Mouse (Mus musculus) CH12.LX (cell line): ENCODE measurements at regions not wholly inside any gene's neighbourhood (a gene's known extent, or its start where the extent isn't known, plus 50 kb on each side); places are given as distances from the start of the nearest gene placed in this dataset.

Experiments
- CHD1 ChIP-seq: IDR thresholded peaks from 2 replicates; pipeline ENCODE4 v1.6.1; 2012; ENCODE audit warnings: low read depth, low read length, improper control_type of control experiment, inconsistent platforms
- CTCF ChIP-seq, 2 experiments: IDR thresholded peaks in 1 of 2; conservative IDR thresholded peaks in 1 of 2; 2 replicates each; pipeline ENCODE4 v1.5.1; 2011 to 2012; ENCODE audit warnings: low read depth in 2 of 2, low read length in 2 of 2, improper control_type of control experiment in 1 of 2, inconsistent platforms in 1 of 2, mild to moderate bottlenecking in 1 of 2, moderate library complexity in 1 of 2
- HCFC1 ChIP-seq: IDR thresholded peaks from 2 replicates; pipeline ENCODE4 v1.6.1; 2012; ENCODE audit warnings: low read depth, mild to moderate bottlenecking, inconsistent platforms, low read length, improper control_type of control experiment
- POLR2A ChIP-seq: IDR thresholded peaks from 2 replicates; pipeline ENCODE4 v1.6.1; 2011; ENCODE audit warnings: low read depth, mild to moderate bottlenecking, improper control_type of control experiment, low read length
- SMC3 ChIP-seq: IDR thresholded peaks from 2 replicates; pipeline ENCODE4 v1.6.1; 2011; ENCODE audit warnings: low read depth, low read length, improper control_type of control experiment

GRCm38 (mm10) chr3:148237555-148237954 lies 752.8 kb downstream of the Adgrl2 start:
- TF ChIP-seq HCFC1 (no peak), SMC3 (no peak), POLR2A (no peak), CTCF (conservative IDR thresholded peaks at IDR 0.05 in 1 of 2, IDR thresholded peaks at IDR 0.05 in 1 of 2; ENCODE audit: low read depth in 2 of 2, low read length in 2 of 2) (no peak), CHD1 (no peak)
